Comparison of ENCODE assay signal across 7 mouse cellular contexts in the genomic region with DNA sequence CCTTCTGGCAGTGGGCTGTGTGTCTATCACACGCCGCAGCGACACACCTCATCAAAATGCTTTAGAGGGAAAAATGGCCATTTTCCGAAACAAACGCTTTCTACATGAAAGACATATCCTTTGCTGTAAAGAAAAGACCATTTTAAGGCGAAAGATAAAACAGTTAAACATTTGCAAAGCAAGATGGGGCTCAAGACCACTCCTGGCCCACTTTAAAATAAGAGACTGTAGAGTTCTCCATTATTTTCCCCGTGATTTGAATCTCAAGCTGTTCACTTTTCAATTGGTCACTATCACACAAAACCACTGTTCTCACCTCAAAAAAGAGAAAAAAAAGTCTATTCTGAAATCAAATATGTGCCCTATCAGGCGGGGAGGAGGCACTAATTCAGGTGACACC. TPM values are rescaled to one million over a fixed set of nuclear protein-coding genes. Genes with fewer than 3 reads are reported as not detected.
A peak's percentile ranks its signal among the peaks of the same experiment; 100 is the strongest.
DNase-seq lines count a peak whose midpoint lies in the region; ATAC-seq and TF ChIP-seq lines count a peak whose summit lies in the region.

No protein-coding gene starts in this region.

- no peaks in the 10 kb centered on the region for H3K27me3 ChIP-seq in limb, embryonic 10.5 days (ENCODE audit: low read depth, poor library complexity, severe bottlenecking)
- no peaks in the 10 kb centered on the region for H3K27me3 ChIP-seq in neural tube, embryonic 15.5 days (replicated peaks)

- peak; percentile 56 for ATAC-seq in neural tube, embryonic 15.5 days (ENCODE audit: low FRiP score)

- no peak overlapping the region for H3K27ac ChIP-seq in embryonic fibroblast, embryonic 13.5 days (ENCODE audit: insufficient read depth, low read length)
- H3K27ac ChIP-seq in limb, embryonic 10.5 days = peak overlapping the region; percentile 92
- H3K27ac ChIP-seq in neural tube, embryonic 15.5 days (replicated peaks) = peak overlapping the region; percentile 56; the same call in 1 of the 2 replicates

- TF ChIP-seq POLR2A in lung, adult 2 months (IDR thresholded peaks at IDR 0.05; ENCODE audit: borderline replicate concordance, extremely low read depth, low read depth, low read length) = no peak
- TF ChIP-seq POLR2A in embryonic fibroblast, embryonic 13.5 days (IDR thresholded peaks at IDR 0.05; ENCODE audit: low read depth, low read length) = peak; percentile 24

- H3K4me1 ChIP-seq in lung, adult 2 months (ENCODE audit: control insufficient read depth, insufficient read depth, low read length) = peaks cover 2% of the 10 kb centered on the region
- no peaks in the 10 kb centered on the region; the same call in none of the 2 replicates for H3K4me1 ChIP-seq in embryonic fibroblast, embryonic 13.5 days (ENCODE audit: control insufficient read depth, insufficient read depth, low read length)
- H3K4me1 ChIP-seq in limb, embryonic 10.5 days = peaks cover 14% of the 10 kb centered on the region
- H3K4me1 ChIP-seq in neural tube, embryonic 15.5 days = peaks cover 18% of the 10 kb centered on the region

- H3K36me3 ChIP-seq in limb, embryonic 10.5 days = peaks cover 17% of the 10 kb centered on the region
- H3K36me3 ChIP-seq in neural tube, embryonic 15.5 days = peaks cover 10% of the 10 kb centered on the region; the same call in 1 of the 2 replicates

- H3K9me3 ChIP-seq in limb, embryonic 10.5 days (replicated peaks) = no peaks in the 10 kb centered on the region
- no peaks in the 10 kb centered on the region for H3K9me3 ChIP-seq in neural tube, embryonic 15.5 days (replicated peaks)

- TF ChIP-seq CTCF in lung, adult 2 months (IDR thresholded peaks at IDR 0.05; ENCODE audit: insufficient read depth, low read length) = no peak
- no peak for TF ChIP-seq CTCF in embryonic fibroblast, embryonic 13.5 days (IDR thresholded peaks at IDR 0.05; ENCODE audit: borderline replicate concordance, insufficient read depth, low read length)

- WGBS in lung, adult 2 months = 10% methylated on average over 8 of the region's 8 CpGs
- 18% methylated on average over 8 of the region's 8 CpGs for WGBS in limb, embryonic 10.5 days
- WGBS in neural tube, embryonic 15.5 days = 15% methylated on average over 8 of the region's 8 CpGs

- DNase-seq in lung, adult 2 months = no peak
- DNase-seq in lung, postnatal 36 days = no peak
- DNase-seq in limb, embryonic 10.5 days (ENCODE audit: low spot score) = no peak
- DNase-seq in adrenal gland, adult 8-10 months = no peak
- DNase-seq in layer of hippocampus, adult 11-12 months (ENCODE audit: low spot score) = no peak

- H3K9ac ChIP-seq in neural tube, embryonic 15.5 days (replicated peaks) = peak overlapping the region; percentile 36

- peak overlapping the region; percentile 77 for H3K4me2 ChIP-seq in neural tube, embryonic 15.5 days

- H3K4me3 ChIP-seq in lung, adult 2 months (replicated peaks; ENCODE audit: extremely low read depth, low read depth, low read length) = peak overlapping the region; percentile 59
- peak overlapping the region; percentile 14; the same call in 1 of the 2 replicates for H3K4me3 ChIP-seq in embryonic fibroblast, embryonic 13.5 days (ENCODE audit: insufficient read depth, low read length)
- peak overlapping the region; percentile 99 for H3K4me3 ChIP-seq in limb, embryonic 10.5 days
- peak overlapping the region; percentile 92 for H3K4me3 ChIP-seq in neural tube, embryonic 15.5 days (replicated peaks)

RNA-seq across cellular contexts. Expression of gene Twf1, which starts 0.4 kb away (rescaled TPM):
- polyA plus RNA-seq in lung, adult 2 months (2012; rRNA removed) = 20.7 and 30.9 TPM in 2 replicates
- 197 and 210 TPM in 2 replicates for polyA plus RNA-seq in embryonic fibroblast, embryonic 13.5 days (2011; ENCODE audit: insufficient read length, low read depth, missing spikeins)
- polyA plus RNA-seq in limb, embryonic 10.5 days (2016; fragmentation: Nextera tagmentation; extraction: Ambion mirVana) = 55.5 and 64.1 TPM in 2 replicates
- polyA plus RNA-seq in neural tube, embryonic 15.5 days (2015; fragmentation: Nextera tagmentation; extraction: Ambion mirVana) = 66.3 and 73.4 TPM in 2 replicates
- 100 to 1,000 TPM in 2 of 4 experiments, 10 to 100 TPM in 2; 83.9 to 116 (median 98.3) TPM for total RNA-seq in adrenal gland, adult 8-10 months (2022)

RNA-seq across cellular contexts. Expression of gene Tmem117, which starts 38.9 kb away (rescaled TPM):
- 0.52 and 1.3 TPM in 2 replicates for polyA plus RNA-seq in lung, adult 2 months (2012; rRNA removed)
- 2.0 and 2.7 TPM in 2 replicates for polyA plus RNA-seq in embryonic fibroblast, embryonic 13.5 days (2011; ENCODE audit: insufficient read length, low read depth, missing spikeins)
- polyA plus RNA-seq in limb, embryonic 10.5 days (2016; fragmentation: Nextera tagmentation; extraction: Ambion mirVana) = 0.77 and 0.99 TPM in 2 replicates
- 19.3 and 22.1 TPM in 2 replicates for polyA plus RNA-seq in neural tube, embryonic 15.5 days (2015; fragmentation: Nextera tagmentation; extraction: Ambion mirVana)
- 10 to 100 TPM in 1 of 4 experiments, 1 to 10 TPM in 3; 3.3 to 11.1 (median 6.5) TPM for total RNA-seq in adrenal gland, adult 8-10 months (2022)

RNA-seq across cellular contexts. Expression of gene Irak4, which starts 46.6 kb away (rescaled TPM):
- polyA plus RNA-seq in lung, adult 2 months (2012; rRNA removed) = 7.8 and 9.8 TPM in 2 replicates
- 8.8 and 9.2 TPM in 2 replicates for polyA plus RNA-seq in embryonic fibroblast, embryonic 13.5 days (2011; ENCODE audit: insufficient read length, low read depth, missing spikeins)
- polyA plus RNA-seq in limb, embryonic 10.5 days (2016; fragmentation: Nextera tagmentation; extraction: Ambion mirVana) = 2.0 and 3.0 TPM in 2 replicates
- polyA plus RNA-seq in neural tube, embryonic 15.5 days (2015; fragmentation: Nextera tagmentation; extraction: Ambion mirVana) = 2.0 and 3.5 TPM in 2 replicates
- total RNA-seq in adrenal gland, adult 8-10 months (2022) = 10 to 100 TPM; 11.9 to 16.8 (median 14.1) TPM

RNA-seq across cellular contexts. Expression of gene Pus7l, which starts 46.7 kb away (rescaled TPM):
- polyA plus RNA-seq in lung, adult 2 months (2012; rRNA removed) = 1.7 and 2.2 TPM in 2 replicates
- polyA plus RNA-seq in embryonic fibroblast, embryonic 13.5 days (2011; ENCODE audit: insufficient read length, low read depth, missing spikeins) = 5.0 and 6.6 TPM in 2 replicates
- 9.8 and 10.2 TPM in 2 replicates for polyA plus RNA-seq in limb, embryonic 10.5 days (2016; fragmentation: Nextera tagmentation; extraction: Ambion mirVana)
- 5.1 and 7.6 TPM in 2 replicates for polyA plus RNA-seq in neural tube, embryonic 15.5 days (2015; fragmentation: Nextera tagmentation; extraction: Ambion mirVana)
- total RNA-seq in adrenal gland, adult 8-10 months (2022) = 1 to 10 TPM; 3.5 to 5.4 (median 4.2) TPM

Comparison
In these comparisons a context has a peak if more than half of its experiments do, and no peak if none do; other contexts are left out.
1. H3K4me3 ChIP-seq: peak in every context shown above with its lines; median percentile 99 in limb, embryonic 10.5 days; 92 in neural tube, embryonic 15.5 days; 59 in lung, adult 2 months; 14 in embryonic fibroblast, embryonic 13.5 days.